Mouse (Mus musculus) kidney, adult 2 months (tissue): ENCODE results near the gene Csrnp2. TPM values are rescaled to one million over a fixed set of nuclear protein-coding genes. Genes with fewer than 3 reads are reported as not detected.
"Not testable (repeated sequence)": the region's sequence is repeated elsewhere in the genome, so short reads cannot be mapped to it uniquely, and the experiment has no call there.

Source experiments
- DNase-seq: peaks from one replicate; pipeline ENCODE4 v3.0.0; 2021
- H3K27ac ChIP-seq: fragments of 200-500 bp; 2 replicates; pipeline ENCODE4 v1.5.1; 2012; ENCODE audit warnings: low read depth, low read length, control low read depth, inconsistent platforms; ENCODE audit not compliant: insufficient read depth
- H3K27me3 ChIP-seq: fragments of 200-500 bp; replicated peaks from 2 replicates; pipeline ENCODE4 v1.6.1; 2012; ENCODE audit warnings: mild to moderate bottlenecking, moderate library complexity, low read length, inconsistent platforms; ENCODE audit not compliant: control insufficient read depth, insufficient read depth
- H3K36me3 ChIP-seq: fragments of 200-500 bp; 2 replicates; pipeline ENCODE4 v1.6.1; 2012; ENCODE audit warnings: mild to moderate bottlenecking, moderate library complexity, low read length, inconsistent platforms; ENCODE audit not compliant: control insufficient read depth, insufficient read depth
- H3K4me1 ChIP-seq: fragments of 200-500 bp; 2 replicates; pipeline ENCODE4 v1.6.1; 2011; ENCODE audit warnings: low read length; ENCODE audit not compliant: control insufficient read depth, insufficient read depth
- H3K4me3 ChIP-seq: fragments of 200-500 bp; 2 replicates; pipeline ENCODE4 v1.5.1; 2011; ENCODE audit warnings: mild to moderate bottlenecking, low read depth, low read length, control low read depth; ENCODE audit not compliant: insufficient read depth
- CTCF ChIP-seq: fragments of 200-500 bp; conservative IDR thresholded peaks from 2 replicates; pipeline ENCODE4 v1.5.1; 2011; ENCODE audit warnings: low read depth, mild to moderate bottlenecking, control low read depth, low read length, moderate library complexity, mixed read lengths; ENCODE audit not compliant: insufficient read depth, insufficient read length
- POLR2A ChIP-seq: fragments of 200-500 bp; IDR thresholded peaks from one replicate; pipeline ENCODE4 v1.6.1; 2011; ENCODE audit warnings: low read depth, low read length, control low read depth
- WGBS: fragments of 180-500 bp; shearing (Covaris S2); methylation state at CpG from one replicate; pipeline ENCODE4 v1.1.7; 2018; 5-methylcytosine and 5-hydroxymethylcytosine counted together
- polyA plus RNA-seq: library from polyadenylated mRNA; depleted of rRNA; stranded (reverse); fragments of >200 nt; gene quantifications from 2 replicates; pipeline ENCODE4 v1.2.3, GENCODE M21; 2012

Csrnp2 gene
- polyA plus RNA-seq, 1 experiment, result 2.7 TPM

DNA sequence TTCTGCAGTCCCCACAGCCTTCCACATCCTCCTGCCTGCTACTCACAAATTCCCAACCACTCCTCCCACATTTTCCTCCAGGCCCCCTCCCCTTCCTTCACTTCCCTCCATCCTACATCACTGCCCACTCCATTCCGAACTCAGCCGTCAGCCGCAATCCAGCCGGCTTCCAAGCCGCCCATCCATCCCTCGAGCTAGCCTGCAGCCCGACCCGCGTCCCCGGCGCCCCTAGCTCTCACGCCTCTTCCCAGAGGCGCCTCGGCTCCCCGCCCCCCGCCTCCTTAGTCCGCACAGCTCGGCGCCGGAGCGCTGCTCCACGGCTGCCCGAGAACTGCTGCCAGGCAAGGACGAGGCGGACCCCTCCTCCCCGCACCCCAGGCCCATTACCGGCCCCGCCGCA lies 641 bp downstream of the Csrnp2 start:
- no peak overlapping the region for H3K27ac ChIP-seq
- H3K4me1 ChIP-seq, result peaks cover 7% of the 10 kb centered on the region
- DNase-seq, result no peak
- no peaks in the 10 kb centered on the region for H3K27me3 ChIP-seq
- peak overlapping the region; percentile 69 for H3K4me3 ChIP-seq
- no peaks in the 10 kb centered on the region for H3K36me3 ChIP-seq
- TF ChIP-seq CTCF (no peak), POLR2A (no peak)
- WGBS, result 1% methylated on average over 29 of the region's 29 CpGs

DNA sequence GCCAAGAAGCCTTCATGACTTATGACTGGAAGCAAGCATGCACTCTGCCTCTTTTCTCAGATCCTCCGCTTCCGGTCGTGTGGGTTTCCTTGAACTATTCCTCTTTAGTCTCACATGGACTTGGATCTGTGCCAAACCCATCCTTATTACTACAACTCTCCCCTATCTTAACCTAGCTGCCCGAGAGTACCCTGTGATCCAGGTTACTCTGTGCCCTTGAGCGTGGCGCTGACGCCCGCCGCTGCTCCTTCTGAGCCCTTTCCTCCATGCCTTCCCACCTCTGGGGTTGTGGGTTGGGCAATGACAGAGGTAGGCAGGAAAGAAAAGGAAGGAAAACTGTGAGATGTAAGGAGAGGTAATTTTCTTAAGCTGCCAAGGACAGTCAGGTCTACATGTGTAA lies 3.3 kb downstream of the Csrnp2 start:
- no peak for TF ChIP-seq CTCF
- no peak for TF ChIP-seq POLR2A
- WGBS, result 48% methylated on average over 9 of the region's 9 CpGs
- no peaks in the 10 kb centered on the region for H3K27me3 ChIP-seq
- H3K4me3 ChIP-seq, result no peak overlapping the region
- peaks cover 17% of the 10 kb centered on the region for H3K4me1 ChIP-seq
- H3K36me3 ChIP-seq, result no peaks in the 10 kb centered on the region
- H3K27ac ChIP-seq, result no peak overlapping the region
- DNase-seq, result peak; percentile 20

DNA sequence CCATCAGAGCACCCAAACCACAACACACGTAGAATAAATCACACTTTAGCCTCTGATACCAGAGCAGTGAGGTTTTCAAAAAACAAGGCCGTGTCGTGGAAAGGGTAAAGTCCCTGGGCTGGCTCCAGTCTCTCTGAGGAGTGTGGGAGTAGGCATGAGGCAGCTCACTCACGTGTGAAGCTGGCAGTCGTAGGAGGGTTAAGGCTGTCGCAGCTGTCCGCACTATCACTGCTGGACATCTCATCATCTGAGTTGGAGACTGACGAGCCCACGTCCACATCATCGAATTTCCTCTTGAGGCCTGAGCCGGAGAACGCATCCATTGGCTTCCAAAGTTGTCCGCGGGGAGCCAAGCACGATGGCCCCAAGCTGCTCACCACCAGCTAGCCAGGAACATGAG lies 6.0 kb downstream of the Csrnp2 start:
- peak; percentile 67 for DNase-seq
- Histone ChIP-seq H3K36me3 (no peaks in the 10 kb centered on the region), H3K4me1 (peaks cover 14% of the 10 kb centered on the region), H3K4me3 (no peak overlapping the region), H3K27ac (no peak overlapping the region), H3K27me3 (no peaks in the 10 kb centered on the region)
- WGBS, result 61% methylated on average over 15 of the region's 15 CpGs
- no peak for TF ChIP-seq POLR2A
- TF ChIP-seq CTCF, result no peak

DNA sequence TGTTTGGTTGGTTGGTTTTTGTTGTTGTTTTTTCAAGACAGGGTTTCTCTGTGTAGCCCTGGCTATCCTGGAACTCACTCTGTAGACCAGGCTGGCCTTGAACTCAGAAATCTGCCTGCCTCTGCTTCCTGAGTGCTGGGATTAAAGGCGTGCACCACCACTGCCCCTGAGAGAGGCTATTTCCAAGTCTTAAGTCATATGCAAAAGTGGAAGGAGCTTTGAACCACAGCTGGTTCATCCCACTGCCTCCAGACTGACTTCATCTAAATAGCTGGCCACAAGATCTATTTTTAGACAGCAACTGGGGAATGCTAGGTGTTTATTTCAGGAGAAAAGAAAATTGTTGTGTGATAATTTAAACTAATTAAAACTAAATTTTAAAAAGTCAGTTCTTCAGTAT lies 7.0 kb downstream of the Csrnp2 start:
- DNase-seq, H3K27ac ChIP-seq, H3K36me3 ChIP-seq, H3K27me3 ChIP-seq, H3K4me3 ChIP-seq: not testable (repeated sequence)
- H3K4me1 ChIP-seq, result peaks cover 12% of the 10 kb centered on the region
- 87% methylated on average over 1 of the region's 1 CpGs for WGBS

DNA sequence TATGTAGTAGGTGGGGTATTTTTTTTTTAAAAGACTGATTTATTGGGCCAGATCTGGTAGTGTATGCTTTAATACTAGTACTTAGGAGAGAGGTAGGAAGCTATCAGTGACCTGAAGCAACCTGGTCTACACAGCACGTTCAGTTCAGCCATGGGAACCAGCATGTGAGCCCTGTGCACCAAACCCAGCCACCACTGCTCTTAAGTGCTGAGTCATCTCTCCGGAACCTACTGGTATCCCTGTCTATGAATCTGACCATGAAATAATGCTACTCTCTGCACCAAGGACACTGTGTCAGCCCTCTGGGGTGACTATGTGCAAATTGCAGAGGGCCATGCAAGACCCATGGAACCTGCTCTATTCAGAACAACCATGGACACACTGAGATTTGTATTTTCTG lies 8.2 kb downstream of the Csrnp2 start:
- 64% methylated on average over 2 of the region's 2 CpGs for WGBS
- H3K27ac ChIP-seq, result no peak overlapping the region
- H3K36me3 ChIP-seq, result no peaks in the 10 kb centered on the region
- H3K4me3 ChIP-seq, result no peak overlapping the region
- DNase-seq, result no peak
- H3K27me3 ChIP-seq, result no peaks in the 10 kb centered on the region
- peaks cover 12% of the 10 kb centered on the region for H3K4me1 ChIP-seq
- TF ChIP-seq POLR2A (no peak), CTCF (no peak)

DNA sequence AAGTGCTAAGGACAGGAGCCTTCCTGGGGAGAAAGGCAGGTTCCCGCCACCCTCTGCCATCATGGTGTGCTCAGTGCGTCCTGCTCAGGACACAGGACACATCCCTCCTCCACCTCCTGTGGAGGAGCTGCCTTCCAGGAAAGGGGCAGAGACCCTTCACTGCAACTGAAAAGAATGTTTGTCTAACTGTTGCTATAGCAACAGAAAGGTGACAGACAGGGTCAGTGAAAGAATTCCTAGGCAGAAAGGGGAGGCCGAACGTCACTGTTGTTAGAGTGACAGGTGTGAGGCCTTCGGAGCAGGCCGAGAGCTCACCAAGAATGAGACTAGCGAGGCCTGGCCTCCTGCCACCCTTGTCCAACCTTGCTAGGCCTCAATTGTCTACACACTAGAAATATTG lies 8.8 kb downstream of the Csrnp2 start:
- H3K4me3 ChIP-seq, result no peak overlapping the region
- 77% methylated on average over 7 of the region's 7 CpGs for WGBS
- TF ChIP-seq POLR2A (no peak), CTCF (no peak)
- no peaks in the 10 kb centered on the region; the same call in 1 of the 2 replicates for H3K36me3 ChIP-seq
- no peaks in the 10 kb centered on the region for H3K27me3 ChIP-seq
- H3K27ac ChIP-seq, result no peak overlapping the region
- H3K4me1 ChIP-seq, result peaks cover 12% of the 10 kb centered on the region
- no peak for DNase-seq

DNA sequence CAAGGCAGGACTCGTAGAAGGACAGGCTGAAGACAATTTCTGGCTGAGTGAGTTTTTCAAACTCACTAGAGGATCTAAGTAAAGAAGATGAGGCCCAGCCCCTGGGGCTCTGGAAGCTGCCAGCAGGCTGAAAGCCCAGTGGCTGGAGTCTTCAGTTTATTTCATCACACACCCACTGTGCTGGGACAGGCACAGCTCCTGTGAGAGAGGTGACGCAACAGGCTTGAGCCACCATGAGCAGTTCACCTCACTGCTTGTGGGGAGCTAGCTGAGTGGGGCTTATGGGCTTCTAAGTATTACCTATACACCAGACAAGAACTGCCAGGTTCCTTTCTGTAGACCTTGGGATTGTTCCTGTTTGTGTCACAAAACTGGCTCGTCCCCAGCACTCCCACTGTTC lies 9.7 kb downstream of the Csrnp2 start:
- DNase-seq, result no peak
- Histone ChIP-seq H3K27me3 (no peaks in the 10 kb centered on the region), H3K4me3 (no peak overlapping the region), H3K36me3 (peaks cover 2% of the 10 kb centered on the region; the same call in 1 of the 2 replicates), H3K4me1 (peaks cover 12% of the 10 kb centered on the region), H3K27ac (no peak overlapping the region)
- WGBS, result 86% methylated on average over 3 of the region's 3 CpGs
- TF ChIP-seq POLR2A, result no peak

DNA sequence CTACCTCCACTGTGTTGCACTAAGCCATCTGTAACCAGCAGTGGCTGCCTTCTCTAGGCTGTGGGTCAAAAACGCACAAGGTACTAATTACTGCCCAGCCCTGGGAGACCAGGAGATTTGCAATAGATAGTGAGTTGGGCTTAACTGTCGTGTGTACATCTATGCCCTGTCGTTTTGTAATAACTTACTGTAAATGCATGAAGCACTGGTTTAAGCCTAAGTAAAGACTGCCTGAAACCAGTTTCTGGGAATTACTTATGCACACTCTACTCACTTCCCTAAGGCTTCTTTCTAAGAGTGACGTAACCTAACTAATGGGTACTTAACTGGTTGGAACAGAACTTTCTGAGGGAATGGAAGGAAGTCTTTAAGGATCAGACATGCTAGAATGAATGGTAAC lies 16.4 kb downstream of the Csrnp2 start:
- Histone ChIP-seq H3K27ac (no peak overlapping the region), H3K27me3 (no peaks in the 10 kb centered on the region), H3K4me1 (no peaks in the 10 kb centered on the region), H3K36me3 (peaks cover 2% of the 10 kb centered on the region; the same call in 1 of the 2 replicates), H3K4me3 (no peak overlapping the region)
- TF ChIP-seq POLR2A (no peak), CTCF (no peak)
- 64% methylated on average over 4 of the region's 4 CpGs for WGBS
- DNase-seq, result peak; percentile 17
